Mouse (Mus musculus) embryonic facial prominence, embryonic 10.5 days (tissue): ENCODE data around the gene Pnmal1. TPM values are rescaled to one million over a fixed set of nuclear protein-coding genes. Genes with fewer than 3 reads are reported as not detected.
"Not testable (repeated sequence)": the region's sequence is repeated elsewhere in the genome, so short reads cannot be mapped to it uniquely, and the experiment has no call there.

ENCODE experiments used
- DNase-seq: peaks from one replicate; pipeline ENCODE4 v3.0.0-alpha.2; 2017; ENCODE audit warnings: low spot score
- H3K27ac ChIP-seq: fragments of 300-500 bp; sonication (generic); replicated peaks from 2 replicates; pipeline ENCODE4 v1.5.1; 2016; ENCODE audit warnings: mild to moderate bottlenecking
- H3K27me3 ChIP-seq: fragments of 300-500 bp; sonication (generic); replicated peaks from 2 replicates; pipeline ENCODE4 v1.6.1; 2016; ENCODE audit warnings: low read depth, mild to moderate bottlenecking; ENCODE audit not compliant: poor library complexity, severe bottlenecking
- H3K36me3 ChIP-seq: fragments of 300-500 bp; sonication (generic); replicated peaks from 2 replicates; pipeline ENCODE4 v1.6.1; 2016; ENCODE audit warnings: mild to moderate bottlenecking, moderate library complexity
- H3K4me1 ChIP-seq: fragments of 300-500 bp; sonication (generic); 2 replicates; pipeline ENCODE4 v1.6.1; 2016
- H3K4me3 ChIP-seq: fragments of 300-500 bp; sonication (generic); 2 replicates; pipeline ENCODE4 v1.5.1; 2016; ENCODE audit warnings: mild to moderate bottlenecking, moderate library complexity
- H3K9me3 ChIP-seq: fragments of 300-500 bp; sonication (generic); 2 replicates; pipeline ENCODE4 v1.6.1; 2016; ENCODE audit warnings: mild to moderate bottlenecking
- WGBS: fragments of 180-500 bp; shearing (Covaris S2); methylation state at CpG from one replicate; pipeline ENCODE4 v1.1.7; 2016; 5-methylcytosine and 5-hydroxymethylcytosine counted together
- polyA plus RNA-seq: library from polyadenylated mRNA; unstranded; fragments of >200 nt; fragmentation: Nextera tagmentation; extraction: Ambion mirVana; gene quantifications from 2 replicates; pipeline ENCODE4 v1.2.1, GENCODE M21; 2016

Gene Pnmal1
- polyA plus RNA-seq, 1 experiment from 2014 or later, result 4.0 TPM

- H3K9me3 ChIP-seq, result no peaks in the 10 kb centered on the region
- peaks cover 67% of the 10 kb centered on the region for H3K27me3 ChIP-seq
- H3K4me3 ChIP-seq, result peak overlapping the region; percentile 52; the same call in 1 of the 2 replicates
- DNase-seq, result no peak
- no peaks in the 10 kb centered on the region for H3K36me3 ChIP-seq
- 53% methylated on average over 8 of the region's 8 CpGs for WGBS
- no peak overlapping the region for H3K27ac ChIP-seq
- H3K4me1 ChIP-seq, result peaks cover 60% of the 10 kb centered on the region
Measured at GRCm38 (mm10) chr7:16948923-16949458, 10.5 kb upstream of the Pnmal1 start.

GRCm38 (mm10) chr7:16949908-16950841 is 9.3 kb upstream of the Pnmal1 start:
- 12% methylated on average over 29 of the region's 29 CpGs for WGBS
- Histone ChIP-seq H3K27ac (peak overlapping the region; percentile 52; the same call in 1 of the 2 replicates), H3K27me3 (peaks cover 62% of the 10 kb centered on the region), H3K36me3 (no peaks in the 10 kb centered on the region), H3K4me1 (peaks cover 50% of the 10 kb centered on the region), H3K4me3 (peak overlapping the region; percentile 52), H3K9me3 (0 out of 2 replicates have a peak, but pooled peaks cover 4% of the 10 kb centered on the region)
- DNase-seq, result peak; percentile 89

- peak; percentile 89 for DNase-seq
- 28% methylated on average over 18 of the region's 18 CpGs for WGBS
- Histone ChIP-seq H3K36me3 (no peaks in the 10 kb centered on the region), H3K27ac (no peak overlapping the region), H3K9me3 (0 out of 2 replicates have a peak, but pooled peaks cover 4% of the 10 kb centered on the region), H3K27me3 (peaks cover 53% of the 10 kb centered on the region), H3K4me1 (peaks cover 43% of the 10 kb centered on the region), H3K4me3 (no peak overlapping the region)
Measured at GRCm38 (mm10) chr7:16950861-16951635, 8.4 kb upstream of the Pnmal1 start.

- H3K4me3 ChIP-seq, H3K27ac ChIP-seq, DNase-seq, H3K9me3 ChIP-seq, H3K36me3 ChIP-seq: not testable (repeated sequence)
- Histone ChIP-seq H3K4me1 (peaks cover 25% of the 10 kb centered on the region), H3K27me3 (peaks cover 26% of the 10 kb centered on the region)
- WGBS, result 67% methylated on average over 2 of the region's 2 CpGs
Measured at GRCm38 (mm10) chr7:16953776-16954175, 5.7 kb upstream of the Pnmal1 start.

GRCm38 (mm10) chr7:16955712-16956111 is 3.8 kb upstream of the Pnmal1 start:
- Histone ChIP-seq H3K27me3 (peaks cover 10% of the 10 kb centered on the region; the same call in 1 of the 2 replicates), H3K27ac (no peak overlapping the region), H3K36me3 (no peaks in the 10 kb centered on the region), H3K9me3 (0 out of 2 replicates have a peak, but pooled peaks cover 4% of the 10 kb centered on the region), H3K4me3 (no peak overlapping the region), H3K4me1 (peaks cover 26% of the 10 kb centered on the region)
- no peak for DNase-seq
- WGBS, result 86% methylated on average over 4 of the region's 4 CpGs

- H3K27me3 ChIP-seq, result peaks cover 8% of the 10 kb centered on the region; the same call in 1 of the 2 replicates
- no peak overlapping the region for H3K27ac ChIP-seq
- 71% methylated on average over 15 of the region's 15 CpGs for WGBS
- H3K9me3 ChIP-seq, result 0 out of 2 replicates have a peak, but pooled peaks cover 4% of the 10 kb centered on the region
- H3K4me1 ChIP-seq, result peaks cover 27% of the 10 kb centered on the region
- DNase-seq, result no peak
- no peaks in the 10 kb centered on the region for H3K36me3 ChIP-seq
- H3K4me3 ChIP-seq, result no peak overlapping the region
Measured at GRCm38 (mm10) chr7:16956410-16957265, 2.8 kb upstream of the Pnmal1 start.

- Histone ChIP-seq H3K9me3 (no peaks in the 10 kb centered on the region), H3K27me3 (peaks cover 4% of the 10 kb centered on the region; the same call in 1 of the 2 replicates), H3K4me3 (no peak overlapping the region), H3K27ac (no peak overlapping the region), H3K36me3 (no peaks in the 10 kb centered on the region), H3K4me1 (peaks cover 24% of the 10 kb centered on the region)
- WGBS, result 80% methylated on average over 5 of the region's 5 CpGs
- no peak for DNase-seq
Measured at GRCm38 (mm10) chr7:16961678-16962077, 2.2 kb downstream of the Pnmal1 start.

- WGBS, result 86% methylated on average over 6 of the region's 6 CpGs
- Histone ChIP-seq H3K4me1 (no peaks in the 10 kb centered on the region), H3K36me3 (no peaks in the 10 kb centered on the region), H3K4me3 (no peak overlapping the region), H3K27ac (no peak overlapping the region), H3K27me3 (no peaks in the 10 kb centered on the region), H3K9me3 (peaks cover 9% of the 10 kb centered on the region; the same call in 1 of the 2 replicates)
- DNase-seq, result no peak
Measured at GRCm38 (mm10) chr7:16968414-16968813, 8.9 kb downstream of the Pnmal1 start.

GRCm38 (mm10) chr7:16971160-16971559 is 11.7 kb downstream of the Pnmal1 start:
- WGBS, result 85% methylated on average over 3 of the region's 3 CpGs
- Histone ChIP-seq H3K27ac (no peak overlapping the region), H3K4me1 (no peaks in the 10 kb centered on the region), H3K9me3 (peaks cover 9% of the 10 kb centered on the region; the same call in 1 of the 2 replicates), H3K4me3 (no peak overlapping the region), H3K36me3 (no peaks in the 10 kb centered on the region), H3K27me3 (no peaks in the 10 kb centered on the region)
- DNase-seq, result no peak

GRCm38 (mm10) chr7:16974018-16974417 is 14.5 kb downstream of the Pnmal1 start:
- H3K27me3 ChIP-seq, result no peaks in the 10 kb centered on the region
- no peaks in the 10 kb centered on the region for H3K4me1 ChIP-seq
- H3K27ac ChIP-seq, result no peak overlapping the region
- H3K9me3 ChIP-seq, result peaks cover 9% of the 10 kb centered on the region; the same call in 1 of the 2 replicates
- WGBS, result 85% methylated on average over 6 of the region's 6 CpGs
- no peak overlapping the region for H3K4me3 ChIP-seq
- no peaks in the 10 kb centered on the region for H3K36me3 ChIP-seq
- DNase-seq, result no peak

- peaks cover 14% of the 10 kb centered on the region for H3K4me1 ChIP-seq
- H3K9me3 ChIP-seq, result no peaks in the 10 kb centered on the region
- H3K27ac ChIP-seq, result no peak overlapping the region
- H3K4me3 ChIP-seq, result no peak overlapping the region
- no peaks in the 10 kb centered on the region for H3K27me3 ChIP-seq
- DNase-seq, result no peak
- H3K36me3 ChIP-seq, result no peaks in the 10 kb centered on the region
- 68% methylated on average over 8 of the region's 8 CpGs for WGBS
Measured at GRCm38 (mm10) chr7:16976298-16976697, 16.8 kb downstream of the Pnmal1 start.
